Mouse (Mus musculus) frontal cortex, postnatal 14 days (tissue): ENCODE results near the gene Ftsj3.
"Not testable (repeated sequence)": the region's sequence is repeated elsewhere in the genome, so short reads cannot be mapped to it uniquely, and the experiment has no call there.

ENCODE experiments used
- DNase-seq, 2 experiments: peaks; one replicate each; pipeline ENCODE4 v3.0.0; 2022; ENCODE audit warnings: low spot score in 2 of 2

The Ftsj3 gene

DNA sequence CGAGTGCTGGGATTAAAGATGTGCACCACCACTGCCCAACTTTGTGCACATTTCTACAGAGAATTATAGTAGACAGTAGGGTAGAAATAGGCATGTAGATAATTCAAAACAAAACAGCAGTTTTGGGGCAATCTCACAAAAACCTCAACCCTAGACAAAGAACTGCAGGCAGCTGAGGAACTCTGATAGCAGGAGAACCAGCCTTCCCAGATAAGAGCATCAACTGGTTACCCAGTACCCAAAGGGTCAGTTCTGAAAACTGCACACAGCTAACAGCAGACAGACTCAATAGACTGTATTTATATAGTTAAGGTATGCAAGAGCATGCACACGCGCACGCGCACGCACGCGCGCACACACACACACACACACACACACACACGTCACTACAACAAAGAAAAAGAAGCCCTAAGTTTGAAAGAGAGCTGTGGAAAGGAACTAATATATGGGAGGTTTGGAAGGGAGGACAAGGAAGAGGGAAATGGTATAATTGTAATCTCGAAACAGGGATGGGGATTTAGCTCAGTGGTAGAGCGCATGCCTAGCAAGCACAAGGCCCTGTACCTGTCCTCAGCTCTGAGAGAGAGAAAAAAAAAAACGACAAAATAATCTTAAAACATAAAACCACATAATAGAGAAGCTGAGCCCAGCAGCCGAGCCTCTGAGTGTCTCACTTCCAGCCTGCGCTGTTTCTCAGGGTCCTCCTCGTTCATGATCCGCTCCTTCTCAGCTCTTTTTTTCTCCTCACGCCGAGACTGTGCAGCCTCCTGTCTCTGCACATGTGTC lies 54.3 kb downstream of the Ftsj3 start:
- no peak for DNase-seq

DNA sequence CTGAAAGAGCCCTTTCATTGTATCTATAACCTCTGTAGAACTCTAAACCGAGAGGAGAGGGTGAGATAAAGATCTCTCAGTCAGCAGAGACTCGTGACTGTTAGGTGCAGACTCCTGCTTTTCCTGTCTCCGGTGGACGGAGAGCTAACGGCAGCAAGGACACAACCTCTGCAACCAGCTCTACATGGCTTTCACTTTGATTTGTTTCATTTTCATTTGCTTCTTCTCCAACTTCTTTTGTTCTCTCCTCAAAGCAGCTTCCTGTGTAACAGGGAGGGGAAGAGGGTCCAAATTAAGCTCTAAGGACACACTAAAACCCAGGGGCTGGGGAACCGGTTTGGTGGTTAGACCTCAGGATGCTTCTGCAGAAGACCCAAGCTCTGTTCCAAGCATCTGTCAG lies 55.1 kb downstream of the Ftsj3 start:
- DNase-seq: no peak

DNA sequence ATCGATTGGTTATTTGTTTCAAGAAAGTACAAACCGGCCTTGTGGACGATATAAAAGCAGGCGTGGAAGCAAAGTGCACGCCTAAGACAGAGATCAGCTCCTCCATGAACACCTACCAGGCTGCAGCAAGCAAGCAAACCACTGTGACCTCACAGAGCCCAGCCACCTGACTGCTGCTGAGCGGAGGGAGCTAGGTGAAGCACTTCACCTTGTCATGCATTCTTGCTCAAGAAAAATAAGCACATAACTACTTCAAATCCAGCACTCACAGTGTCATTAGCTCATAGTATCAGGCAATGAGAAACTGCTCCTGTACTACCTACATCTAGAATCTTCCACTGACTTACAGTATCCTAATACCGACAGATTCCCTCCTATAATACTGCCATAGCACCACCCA lies 55.9 kb downstream of the Ftsj3 start:
- DNase-seq: not testable (repeated sequence)
